Comparison of ENCODE assay signal across 14 mouse cellular contexts in the genomic region with DNA sequence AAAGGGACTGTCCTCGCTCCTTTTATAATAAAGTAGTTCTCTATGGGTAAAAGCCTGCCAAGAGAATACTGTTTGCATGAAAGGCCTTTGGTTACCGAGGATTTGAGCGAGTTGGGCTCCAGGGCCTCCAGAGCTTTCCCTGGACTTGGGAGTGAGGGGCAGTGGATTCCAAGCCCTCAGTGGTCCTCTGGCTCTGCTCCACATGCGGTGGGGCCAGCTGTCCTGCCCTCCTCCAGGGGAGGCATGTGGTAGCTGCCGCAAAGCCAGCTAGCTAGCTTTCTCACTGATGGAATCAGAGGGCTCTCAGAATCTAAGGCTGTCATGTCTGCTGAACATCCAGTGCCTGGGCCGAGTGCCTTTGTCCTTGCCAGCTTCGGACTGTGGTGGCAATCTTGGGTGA.
"Had no signal": no experiment of that assay in that cellular context is flagged by ENCODE, and none has a peak within 500 bp of the region (broad histone marks: within the 10 kb centered on the region; RNA-seq: fewer than 3 reads in every experiment).

No protein-coding gene starts in this region.

- H3K27ac ChIP-seq: kidney, embryonic 15.5 days; limb, embryonic 13.5 days; liver, embryonic 14.5 days; midbrain, embryonic 12.5 days; neural tube, embryonic 13.5 days had no signal

- H3K9ac ChIP-seq: kidney, embryonic 15.5 days; limb, embryonic 13.5 days; liver, embryonic 14.5 days; midbrain, embryonic 12.5 days; neural tube, embryonic 13.5 days had no signal

- H3K27me3 ChIP-seq: kidney, embryonic 15.5 days; limb, embryonic 13.5 days; midbrain, embryonic 12.5 days; neural tube, embryonic 13.5 days had no signal

- H3K9me3 ChIP-seq: kidney, embryonic 15.5 days; limb, embryonic 13.5 days; midbrain, embryonic 12.5 days; neural tube, embryonic 13.5 days had no signal

- H3K4me3 ChIP-seq: kidney, embryonic 15.5 days; limb, embryonic 13.5 days; midbrain, embryonic 12.5 days; neural tube, embryonic 13.5 days had no signal

- H3K4me2 ChIP-seq: kidney, embryonic 15.5 days; limb, embryonic 13.5 days; midbrain, embryonic 12.5 days; neural tube, embryonic 13.5 days had no signal

- DNase-seq: kidney, postnatal 14 days; layer of hippocampus, adult 9-11 months; layer of hippocampus, postnatal 36 days; lung, adult 18-20 months; retina, postnatal 1 day; right cerebral cortex, postnatal 4 days; spleen, adult 18-20 months; thymus, adult 18-20 months; thymus, postnatal 14 days had no signal
